Mouse (Mus musculus) liver (tissue): ENCODE results near the gene Prrxl1.

Source experiments
- DNase-seq: peaks from one replicate; pipeline ENCODE4 v3.0.0-alpha.2; 2020; ENCODE audit warnings: mixed read lengths

Prrxl1 gene

DNA sequence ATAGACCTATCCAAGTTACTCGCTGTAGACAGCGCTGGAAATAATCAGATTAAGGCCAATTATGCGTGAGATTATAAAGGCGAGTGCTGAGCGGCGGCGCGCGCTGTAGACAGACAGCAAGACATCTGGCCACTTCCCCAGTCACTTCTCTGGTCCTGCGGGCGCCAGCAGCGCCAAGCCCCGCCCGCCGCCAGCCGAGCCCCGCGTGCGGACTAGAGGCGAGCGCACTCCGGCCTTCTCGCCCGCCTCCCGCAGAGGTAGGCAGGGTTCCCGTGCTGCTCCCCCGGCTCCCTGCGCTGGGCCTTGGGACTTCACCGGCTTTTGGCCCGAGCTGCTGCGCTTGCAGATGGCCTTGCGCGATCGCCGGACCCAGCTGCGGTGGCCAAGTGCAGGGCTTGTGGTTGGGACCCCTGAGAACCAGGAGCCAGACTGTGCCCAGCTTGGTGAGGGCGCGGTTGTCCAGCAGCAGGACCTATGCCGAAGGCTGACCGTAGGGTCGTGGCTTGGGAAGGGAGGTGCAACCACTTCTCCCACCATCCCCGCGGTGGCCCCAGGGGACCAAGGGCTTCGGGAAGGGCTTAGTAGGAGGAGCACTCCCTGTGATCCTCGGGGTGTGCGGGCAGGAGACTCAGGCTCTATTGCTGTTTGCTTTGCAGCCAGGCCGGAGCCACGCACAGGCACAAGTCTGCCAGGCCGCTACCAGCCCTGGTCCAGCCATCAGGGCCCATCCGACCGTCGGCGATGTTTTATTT, at the start of gene Prrxl1:
Gene Prrxl1, plus strand, starts transcription at position 118 of the 752 bp plus-strand sequence.
- DNase-seq: no peak

DNA sequence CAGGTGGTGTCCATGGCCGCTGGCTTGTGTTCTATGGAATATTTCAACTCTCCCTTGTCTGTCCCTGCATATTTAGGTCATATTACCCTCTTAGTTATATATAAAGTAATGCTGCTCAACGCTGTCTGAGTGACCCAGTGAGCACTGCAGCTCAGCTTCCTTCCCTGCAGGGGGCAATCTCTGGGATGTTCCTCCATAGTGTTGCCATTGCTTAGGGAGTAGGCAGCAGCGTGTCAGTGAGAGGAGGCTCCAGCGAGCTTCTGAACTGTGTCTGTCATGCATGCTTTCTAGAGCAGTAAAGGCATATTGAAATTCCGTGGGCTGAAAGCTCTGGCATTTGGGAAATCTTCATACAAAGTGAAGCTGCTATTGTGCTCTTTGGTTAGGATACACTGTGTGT, 47.4 kb upstream of the Prrxl1 start:
- DNase-seq: no peak

DNA sequence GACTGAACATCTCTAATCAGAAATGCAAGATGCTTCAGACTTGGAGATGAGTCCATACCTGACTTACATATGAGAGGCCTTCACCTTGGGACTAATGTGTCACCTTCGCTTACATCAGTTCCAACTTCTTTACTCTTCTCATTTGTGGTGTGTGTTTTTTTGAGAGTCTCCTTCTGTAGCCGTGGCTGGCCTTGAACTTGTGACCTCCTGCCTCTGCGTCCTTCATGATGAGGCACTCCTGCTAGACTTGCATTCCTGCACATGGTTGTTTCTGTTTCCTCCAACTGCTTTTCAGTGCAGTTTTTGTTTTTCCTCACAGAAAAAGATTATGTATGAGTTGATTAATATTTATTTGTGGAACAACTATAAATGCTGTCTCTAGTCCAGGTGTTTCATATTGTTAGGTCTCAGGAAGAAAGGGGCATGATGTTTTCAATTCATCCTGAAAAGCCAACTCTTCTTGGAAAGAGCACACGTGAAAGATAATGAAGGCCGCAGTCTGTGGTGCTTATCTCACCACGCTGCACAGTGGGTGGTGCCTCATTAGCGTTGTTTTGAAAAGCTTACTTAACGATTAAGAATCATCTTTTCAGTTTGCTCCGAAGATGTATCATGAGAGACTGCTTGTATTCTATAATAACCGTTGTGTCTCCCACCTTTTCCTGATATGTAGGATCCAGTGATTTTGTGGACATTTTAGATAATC, 45.9 kb upstream of the Prrxl1 start:
- DNase-seq: peak; percentile 58

GRCm38 (mm10) chr14:32554860-32555526, 44.2 kb upstream of the Prrxl1 start:
- no peak for DNase-seq

GRCm38 (mm10) chr14:32561428-32561827, 37.8 kb upstream of the Prrxl1 start:
- no peak for DNase-seq

GRCm38 (mm10) chr14:32563661-32564060, 35.5 kb upstream of the Prrxl1 start:
- no peak for DNase-seq

- no peak for DNase-seq
These were observed 26.7 kb upstream of the Prrxl1 start for GRCm38 (mm10) chr14:32572519-32572918.

GRCm38 (mm10) chr14:32578420-32578819, 20.8 kb upstream of the Prrxl1 start:
- DNase-seq: no peak

- DNase-seq: no peak
These were observed 15.5 kb upstream of the Prrxl1 start for GRCm38 (mm10) chr14:32583696-32584095.

DNA sequence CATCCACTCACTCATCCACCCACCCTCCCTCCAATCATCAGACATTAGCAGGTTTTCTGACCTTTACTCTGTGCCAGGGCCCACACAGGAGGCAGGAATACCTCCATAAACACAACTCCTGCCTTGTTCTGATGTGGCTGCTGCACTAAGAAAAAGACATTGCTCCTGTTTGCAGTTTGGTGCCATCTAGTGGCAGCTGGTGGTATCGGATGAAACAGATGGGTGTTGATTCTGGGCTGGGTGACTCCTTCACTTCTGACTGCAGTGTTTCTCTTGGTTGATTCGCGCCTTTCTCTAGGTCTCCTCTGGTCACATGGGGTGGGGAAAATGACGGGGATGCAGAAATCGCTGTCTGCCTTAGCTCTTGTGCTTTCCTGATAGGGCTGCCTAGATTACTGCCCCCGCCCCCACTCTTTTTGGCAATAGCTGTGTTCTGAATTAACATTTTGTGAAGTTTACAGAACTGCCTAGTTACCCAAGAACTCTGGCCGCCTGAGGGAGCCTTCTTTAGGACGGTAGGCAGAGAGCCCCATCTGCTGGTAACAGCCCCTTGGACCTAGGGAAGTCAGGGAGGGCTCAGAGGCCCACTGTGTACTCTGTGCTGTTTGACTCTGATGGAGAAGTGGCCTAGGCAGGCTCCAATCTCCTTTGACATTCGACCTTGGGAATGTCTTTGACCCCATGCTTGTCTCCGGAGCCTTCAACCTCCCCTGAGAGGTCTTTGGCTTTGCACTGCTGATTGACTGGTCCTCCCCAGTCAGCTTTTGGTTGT, 12.0 kb upstream of the Prrxl1 start:
- DNase-seq: peak; percentile 72

- no peak for DNase-seq
These were observed 8.8 kb upstream of the Prrxl1 start for GRCm38 (mm10) chr14:32590377-32590776.

DNA sequence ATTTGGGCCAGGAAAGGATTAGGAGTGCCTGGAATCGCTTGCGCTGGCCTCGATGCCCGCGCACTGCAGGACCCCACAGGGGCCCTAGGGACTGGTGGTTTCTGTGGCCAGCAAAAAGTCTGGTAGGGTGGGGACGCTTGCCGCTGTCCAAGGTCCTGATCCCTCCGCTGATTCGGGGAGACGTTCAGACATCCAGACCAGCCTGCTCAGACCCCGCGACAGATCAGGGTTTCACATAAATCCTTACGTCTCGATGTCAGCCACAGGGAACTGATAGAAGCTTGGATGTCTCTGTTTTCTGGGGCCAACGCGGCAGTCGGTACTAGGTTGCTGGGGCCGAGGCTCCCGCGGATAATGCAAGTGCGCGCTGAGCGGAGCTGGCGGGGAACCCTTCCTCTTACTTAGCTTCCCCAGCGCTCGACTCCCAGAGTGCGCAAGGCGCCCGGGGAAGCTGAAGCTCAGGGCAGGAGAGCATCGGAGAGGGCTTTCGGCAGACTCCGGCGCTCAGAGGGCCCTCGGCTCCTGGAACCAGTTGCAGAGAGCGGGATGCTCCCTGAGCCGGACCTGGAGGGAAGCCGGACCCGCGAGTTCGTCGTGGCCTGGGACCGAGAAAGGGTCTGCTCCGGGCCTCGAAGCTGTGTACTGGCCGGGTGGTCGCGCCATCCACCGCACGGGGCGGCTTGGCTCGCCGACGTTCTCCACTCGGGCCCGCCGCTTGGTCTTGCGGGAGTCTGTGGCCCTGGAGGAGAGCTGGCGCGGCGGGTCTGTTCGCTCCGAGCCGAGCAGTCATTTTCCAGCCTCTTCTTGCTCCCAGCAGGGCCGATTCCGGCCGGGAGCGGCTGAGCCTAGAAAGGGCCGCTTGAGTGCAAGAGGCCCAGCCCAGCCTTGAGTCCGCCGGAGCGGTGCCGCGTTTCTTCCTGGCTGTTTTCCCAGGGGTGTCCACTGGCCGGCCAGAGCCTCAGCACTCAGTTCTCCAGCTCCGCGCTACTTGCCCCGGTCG, 1.7 kb upstream of the Prrxl1 start:
- DNase-seq: peak; percentile 77

- DNase-seq: no peak
These were observed 579 bp upstream of the Prrxl1 start for GRCm38 (mm10) chr14:32598437-32599219.

GRCm38 (mm10) chr14:32600110-32600509, 903 bp downstream of the Prrxl1 start:
- DNase-seq: no peak

GRCm38 (mm10) chr14:32605508-32605907, 6.3 kb downstream of the Prrxl1 start:
- DNase-seq: no peak

GRCm38 (mm10) chr14:32606316-32606715, 7.1 kb downstream of the Prrxl1 start:
- DNase-seq: no peak

GRCm38 (mm10) chr14:32609392-32609791, 10.2 kb downstream of the Prrxl1 start:
- peak; percentile 23 for DNase-seq

- no peak for DNase-seq
These were observed 18.0 kb downstream of the Prrxl1 start for GRCm38 (mm10) chr14:32617253-32617652.

GRCm38 (mm10) chr14:32624245-32624644, 25.0 kb downstream of the Prrxl1 start:
- no peak for DNase-seq

GRCm38 (mm10) chr14:32624811-32625210, 25.6 kb downstream of the Prrxl1 start:
- no peak for DNase-seq

DNA sequence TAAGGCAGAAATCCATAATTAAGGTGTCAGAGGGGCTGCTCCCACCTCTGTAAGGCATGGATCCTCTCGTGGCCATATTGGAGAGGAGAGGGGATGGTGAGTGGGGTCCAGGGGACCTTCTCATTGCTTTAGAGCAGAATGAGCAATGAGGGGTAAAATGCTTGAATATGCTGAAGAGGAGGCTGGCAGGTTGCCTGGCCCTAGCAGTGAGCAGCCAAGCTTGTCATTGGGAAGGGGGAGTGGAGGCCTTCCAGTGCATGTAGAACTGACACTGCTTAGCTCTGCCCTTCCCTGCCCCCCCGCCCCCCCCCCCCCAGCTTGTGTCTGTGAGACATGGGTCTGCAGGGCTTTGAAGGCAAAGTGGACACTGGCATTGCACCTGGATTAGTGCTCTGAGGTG, 28.1 kb downstream of the Prrxl1 start:
- DNase-seq: no peak
